Mouse (Mus musculus): ENCODE results near the gene Cend1. TPM values are rescaled to one million over a fixed set of nuclear protein-coding genes. Genes with fewer than 3 reads are reported as not detected.

Cend1 gene
- 34.4 and 41.7 TPM in 2 replicates for polyA plus RNA-seq (2012; rRNA removed)

GRCm38 (mm10) chr7:141429310-141429709 lies at the start of gene Cend1:
TSS of gene Cend1 (minus strand) at chr7:141429491.

GRCm38 (mm10) chr7:141475011-141475804 lies 45.9 kb upstream of the Cend1 start, which contains the start of the genes Polr2l and Tspan4:
TSS of gene Polr2l (minus strand) at chr7:141475132.
TSS of gene Tspan4 (plus strand) at chr7:141475240.

DNA sequence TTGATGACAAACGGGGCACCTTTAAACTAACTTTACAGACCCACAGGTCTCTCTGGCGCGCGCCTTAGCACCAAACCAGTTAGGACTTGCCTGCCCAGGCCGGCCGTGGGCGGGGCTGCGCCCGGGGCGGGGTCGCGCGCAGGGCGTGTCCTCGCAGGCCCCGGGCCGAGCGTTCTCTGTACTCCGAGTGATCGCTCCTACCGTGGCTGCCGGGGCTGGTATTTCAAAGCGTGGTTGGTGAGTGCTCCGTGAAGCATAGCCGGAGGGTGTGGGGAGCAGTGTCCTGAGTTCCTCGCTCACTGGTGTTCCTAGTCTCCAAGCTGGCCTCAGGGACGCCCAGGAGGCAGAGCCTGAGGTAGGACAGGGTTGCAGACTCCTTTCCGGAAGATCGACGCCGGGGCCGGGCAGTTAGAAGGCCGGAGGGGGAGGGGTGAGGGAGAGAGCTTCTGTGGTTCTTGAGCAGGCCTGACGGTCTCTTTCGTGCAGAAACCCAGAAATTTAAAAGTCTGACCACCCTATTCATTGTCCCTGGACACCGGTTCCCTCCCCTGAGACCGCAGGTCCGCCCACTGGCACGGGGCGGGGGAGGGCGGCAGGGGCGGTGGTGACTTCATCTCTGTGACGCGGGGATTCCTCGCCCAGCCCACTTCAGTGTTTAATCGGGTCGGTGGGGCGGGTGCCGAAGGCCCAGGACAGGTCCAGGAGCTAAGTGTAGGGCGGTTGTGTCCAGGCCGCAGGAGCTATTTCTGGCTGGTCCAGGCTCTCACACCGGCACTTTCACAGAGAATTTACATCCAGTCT lies 38.1 kb upstream of the Cend1 start, which contains the start of gene Cd151:
TSS of gene Cd151 (plus strand) at position 163 of the 801 bp plus-strand sequence.

DNA sequence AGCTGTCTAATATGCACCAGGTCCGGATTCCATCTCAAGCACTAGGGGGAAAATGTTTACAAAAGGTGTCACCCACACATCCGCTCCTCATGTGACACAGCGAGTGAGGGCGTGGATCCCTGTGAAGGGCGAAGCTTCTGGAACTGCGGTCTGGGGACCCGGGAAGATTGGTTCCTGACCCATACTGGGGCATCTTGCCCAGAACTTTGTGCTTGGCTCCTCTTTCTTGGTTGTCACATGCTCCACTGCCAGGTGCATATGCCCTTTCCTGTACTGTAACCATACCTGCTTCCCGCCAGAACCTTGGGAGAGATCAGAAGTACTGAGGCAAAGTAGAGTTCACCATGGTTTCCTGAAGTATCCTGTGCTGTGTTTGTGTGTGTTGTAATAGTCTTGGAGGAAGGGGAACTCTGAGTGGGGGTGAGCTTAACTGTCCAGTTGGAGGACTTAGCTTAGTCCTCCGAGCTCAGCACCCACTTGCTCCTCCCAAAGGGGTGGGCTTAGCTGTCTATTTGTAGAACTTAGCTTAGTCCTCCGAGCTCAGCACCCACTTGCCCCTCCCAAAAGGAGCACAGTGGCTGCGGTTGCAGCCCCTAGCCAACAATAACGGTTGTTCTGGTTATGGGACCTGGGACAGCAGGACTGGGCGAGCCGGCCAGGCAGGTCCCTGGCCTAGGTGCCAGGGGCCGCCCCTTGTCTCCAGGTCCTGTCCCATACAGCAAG lies 31.3 kb upstream of the Cend1 start, which contains the start of gene Cracr2b:
TSS of gene Cracr2b (plus strand) at position 704 of the 723 bp plus-strand sequence.

DNA sequence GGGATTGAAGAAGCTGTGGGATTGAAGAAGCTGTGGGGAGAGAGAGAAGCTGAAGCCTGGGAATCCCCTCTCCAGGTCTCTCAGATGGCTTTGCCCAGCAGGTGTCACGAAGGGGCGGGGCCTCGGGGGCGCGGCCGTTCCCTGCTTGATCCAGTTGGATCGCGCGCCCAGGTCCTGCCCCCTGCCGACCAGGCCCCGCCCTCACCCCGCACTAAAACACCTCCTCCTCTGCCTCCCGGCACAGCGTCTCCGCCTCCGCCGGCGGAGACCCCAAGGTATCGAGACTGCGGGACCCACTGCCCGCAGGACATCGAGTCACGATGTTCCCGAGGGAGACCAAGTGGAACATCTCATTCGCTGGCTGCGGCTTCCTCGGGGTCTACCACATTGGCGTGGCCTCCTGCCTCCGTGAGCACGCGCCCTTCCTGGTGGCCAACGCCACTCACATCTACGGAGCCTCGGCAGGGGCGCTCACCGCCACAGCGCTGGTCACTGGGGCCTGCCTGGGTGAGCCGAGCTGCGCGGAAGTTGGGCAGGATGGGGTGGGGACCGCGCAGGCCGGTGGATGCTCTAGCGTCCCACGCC lies 25.8 kb upstream of the Cend1 start, which contains the start of gene Pnpla2:
TSS of gene Pnpla2 (plus strand) at position 232 of the 585 bp plus-strand sequence.

DNA sequence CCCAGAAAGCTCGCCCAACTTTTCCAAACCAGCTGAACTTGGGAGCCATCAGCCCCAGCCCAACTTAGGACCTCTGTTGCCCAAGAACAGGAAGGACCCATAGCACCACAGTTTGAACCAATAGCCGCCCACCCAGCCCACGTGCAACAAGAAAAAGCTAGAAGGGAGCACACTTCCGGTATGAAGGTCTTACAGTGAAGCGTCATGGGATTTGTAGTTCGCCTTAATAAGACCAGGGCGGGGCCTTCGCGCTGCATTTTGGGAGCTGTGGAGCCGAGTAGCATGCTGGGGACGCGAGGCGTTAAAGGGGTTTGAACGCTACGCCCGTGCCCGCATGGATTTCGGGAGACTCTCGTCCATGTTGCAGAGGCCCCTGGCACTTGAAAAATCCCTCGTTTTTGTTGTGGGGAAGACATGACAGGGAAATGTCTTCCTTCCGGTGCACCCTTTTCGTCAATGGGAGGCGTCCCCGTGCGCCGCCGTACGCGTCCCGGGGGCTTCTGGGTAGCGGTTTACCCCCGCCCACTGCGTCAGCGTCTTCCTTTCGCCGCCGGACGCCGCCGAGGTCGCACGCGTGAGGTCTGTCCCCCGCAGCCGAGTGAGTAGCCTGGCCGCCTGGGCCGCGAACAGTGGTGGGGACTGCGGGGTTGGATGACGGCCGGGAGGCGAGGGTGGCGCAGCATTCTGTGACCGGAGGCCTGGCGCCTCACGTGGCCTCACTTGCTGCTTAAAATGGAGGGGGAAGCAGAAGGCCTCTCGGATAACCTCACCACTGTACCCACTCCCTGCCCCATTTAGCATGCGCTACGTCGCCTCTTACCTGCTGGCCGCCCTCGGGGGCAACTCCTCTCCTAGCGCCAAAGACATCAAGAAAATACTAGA lies 18.1 kb upstream of the Cend1 start, which contains the start of gene Rplp2:
TSS of gene Rplp2 (plus strand) at position 261 of the 882 bp plus-strand sequence.

GRCm38 (mm10) chr7:141443828-141444237 lies 14.5 kb upstream of the Cend1 start, which contains the start of gene Pidd1:
TSS of gene Pidd1 (minus strand) at chr7:141444025.

GRCm38 (mm10) chr7:141437178-141438120 lies 8.2 kb upstream of the Cend1 start, which contains the start of gene Slc25a22:
TSS of gene Slc25a22 (minus strand) at chr7:141437892.

DNA sequence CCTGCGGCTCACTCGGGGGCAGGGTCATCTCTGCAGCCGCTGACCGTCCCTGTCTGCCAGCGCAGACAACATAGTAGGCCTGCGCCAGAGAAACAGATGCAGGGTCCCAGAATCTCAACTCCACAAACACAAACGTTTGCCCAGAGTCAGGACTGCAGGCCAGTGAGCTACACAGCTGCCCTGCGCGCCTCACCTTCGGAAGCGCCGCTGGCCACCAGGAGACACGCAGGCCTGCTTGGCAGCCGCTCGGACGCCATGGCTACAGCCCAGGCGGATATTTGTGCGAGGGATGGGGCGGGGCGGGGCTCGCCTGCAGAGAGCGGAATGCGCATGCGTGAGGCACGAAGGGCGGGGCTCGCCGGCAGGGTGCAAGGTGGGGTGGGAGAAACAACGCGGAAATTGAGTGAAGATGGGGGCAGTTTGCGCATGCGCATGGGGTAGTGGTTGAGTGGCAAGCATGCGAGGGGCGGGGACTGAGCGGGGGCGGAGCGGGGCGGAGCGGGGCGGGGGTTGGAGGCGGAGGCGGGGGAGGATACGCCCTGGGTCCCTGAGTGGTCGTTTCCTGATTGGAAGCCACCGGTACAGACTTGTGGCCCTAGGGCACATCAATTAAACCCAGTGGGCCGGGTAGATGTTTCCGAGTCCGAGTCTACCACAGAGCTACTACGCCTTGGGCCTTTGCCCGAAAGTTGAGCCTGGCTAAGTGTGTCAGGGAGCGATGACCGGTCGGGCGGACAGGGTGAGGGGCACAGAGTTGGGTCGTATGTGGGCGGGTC lies 15.3 kb downstream of the Cend1 start, which contains the start of gene Gatd1:
TSS of gene Gatd1 (minus strand) at position 328 of the 776 bp plus-strand sequence.

DNA sequence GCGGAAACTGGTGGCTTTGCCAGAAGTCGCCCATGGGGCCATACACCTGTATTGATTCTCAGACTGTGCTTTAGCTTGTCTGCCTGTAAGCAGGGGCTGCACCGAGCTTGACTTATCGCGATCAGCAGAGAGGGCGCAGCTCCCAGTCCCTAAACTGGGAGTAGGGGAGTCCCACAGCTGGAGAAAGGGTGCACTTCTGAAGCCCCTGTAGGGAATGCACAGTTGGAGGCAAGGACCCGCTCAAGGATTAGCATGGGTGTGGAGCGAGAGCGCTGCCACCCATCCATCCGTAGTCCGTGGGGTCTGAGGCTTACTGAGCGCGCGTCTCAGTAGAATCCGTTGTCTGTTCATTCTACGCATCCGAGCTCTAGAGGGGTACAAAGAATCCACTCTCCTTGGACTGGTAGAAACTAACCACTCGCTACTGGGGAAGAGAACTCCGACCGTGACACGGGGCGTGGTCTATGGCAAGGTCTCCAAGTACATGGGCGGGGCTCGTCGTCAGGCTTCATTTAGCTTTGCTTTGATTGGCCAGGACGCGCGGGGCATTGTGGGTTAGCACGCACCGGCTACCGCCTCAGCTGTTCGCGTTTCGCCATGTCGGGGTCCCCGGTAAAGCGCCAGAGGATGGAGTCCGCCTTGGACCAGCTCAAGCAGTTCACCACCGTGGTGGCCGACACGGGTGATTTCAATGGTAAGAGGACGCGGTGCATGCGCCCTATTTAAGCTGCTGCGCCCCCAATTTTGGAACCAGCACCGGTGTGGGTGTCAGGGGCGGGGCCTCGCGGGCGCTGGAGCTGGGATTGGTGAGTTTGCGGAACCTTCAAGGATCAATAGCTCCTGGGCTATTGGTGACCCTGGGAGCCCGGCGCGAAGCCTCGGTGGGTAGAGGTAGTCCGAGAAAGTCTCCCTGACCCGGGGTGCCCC lies 37.4 kb downstream of the Cend1 start, which contains the start of gene Taldo1:
TSS of gene Taldo1 (plus strand) at position 575 of the 927 bp plus-strand sequence.

Other genes with a start within 250 kb of the Cend1 start
- gene Hras, start 235.5 kb downstream of the Cend1 start, polyA plus RNA-seq (2012; rRNA removed): 138 and 141 TPM in 2 replicates
- gene Lrrc56, start 235.3 kb downstream of the Cend1 start, polyA plus RNA-seq (2012; rRNA removed): 16.0 and 18.6 TPM in 2 replicates
- 4.9 and 5.2 TPM in 2 replicates for gene Lmntd2, start 215.4 kb downstream of the Cend1 start, polyA plus RNA-seq (2012; rRNA removed)
- gene Rassf7, start 213.6 kb downstream of the Cend1 start, polyA plus RNA-seq (2012; rRNA removed): 29.0 and 31.4 TPM in 2 replicates
- 33.3 and 39.2 TPM in 2 replicates for gene Phrf1, start 200.7 kb downstream of the Cend1 start, polyA plus RNA-seq (2012; rRNA removed)
- gene Irf7, start 163.0 kb downstream of the Cend1 start, polyA plus RNA-seq (2012; rRNA removed): 6.9 and 11.5 TPM in 2 replicates
- gene Cdhr5, start 152.7 kb downstream of the Cend1 start, polyA plus RNA-seq (2012; rRNA removed): 0.01 and 0.03 TPM in 2 replicates
- 1.7 and 4.0 TPM in 2 replicates for gene Sct, start 150.4 kb downstream of the Cend1 start, polyA plus RNA-seq (2012; rRNA removed)
- 1.1 TPM in 2 replicates for gene Drd4, start 137.5 kb downstream of the Cend1 start, polyA plus RNA-seq (2012; rRNA removed)
- 74.1 and 82.3 TPM in 2 replicates for gene Deaf1, start 101.8 kb downstream of the Cend1 start, polyA plus RNA-seq (2012; rRNA removed)
- 75.9 and 79.9 TPM in 2 replicates for gene Tmem80, start 101.8 kb downstream of the Cend1 start, polyA plus RNA-seq (2012; rRNA removed)
- 0.98 and 3.3 TPM in 2 replicates for gene Eps8l2, start 90.6 kb downstream of the Cend1 start, polyA plus RNA-seq (2012; rRNA removed)
- gene Taldo1, start 37.3 kb downstream of the Cend1 start, polyA plus RNA-seq (2012; rRNA removed): 259 and 309 TPM in 2 replicates
- 68.5 and 73.1 TPM in 2 replicates for gene Gatd1, start 15.4 kb downstream of the Cend1 start, polyA plus RNA-seq (2012; rRNA removed)
- 129 and 134 TPM in 2 replicates for gene Slc25a22, start 8.4 kb upstream of the Cend1 start, polyA plus RNA-seq (2012; rRNA removed)
- 17.0 and 20.2 TPM in 2 replicates for gene Pidd1, start 14.5 kb upstream of the Cend1 start, polyA plus RNA-seq (2012; rRNA removed)
- 1,057 and 1,069 TPM in 2 replicates for gene Rplp2, start 17.9 kb upstream of the Cend1 start, polyA plus RNA-seq (2012; rRNA removed)
- gene Pnpla2, start 25.7 kb upstream of the Cend1 start, polyA plus RNA-seq (2012; rRNA removed): 16.5 and 18.9 TPM in 2 replicates
- 4.3 and 5.9 TPM in 2 replicates for gene Cracr2b, start 31.6 kb upstream of the Cend1 start, polyA plus RNA-seq (2012; rRNA removed)
- gene Cd151, start 37.9 kb upstream of the Cend1 start, polyA plus RNA-seq (2012; rRNA removed): 101 and 105 TPM in 2 replicates
- gene Polr2l, start 45.6 kb upstream of the Cend1 start, polyA plus RNA-seq (2012; rRNA removed): 47.7 and 49.9 TPM in 2 replicates
- 30.6 and 45.5 TPM in 2 replicates for gene Tspan4, start 45.7 kb upstream of the Cend1 start, polyA plus RNA-seq (2012; rRNA removed)
- gene Chid1, start 110.4 kb upstream of the Cend1 start, polyA plus RNA-seq (2012; rRNA removed): 27.8 and 31.7 TPM in 2 replicates
- gene Ap2a2, start 132.7 kb upstream of the Cend1 start, polyA plus RNA-seq (2012; rRNA removed): 52.0 and 54.8 TPM in 2 replicates
- 0.04 and 0.05 TPM in 2 replicates for gene Muc6, start 225.8 kb upstream of the Cend1 start, polyA plus RNA-seq (2012; rRNA removed)

All from central nervous system, embryonic 14 days (tissue).